Mouse (Mus musculus) frontal cortex, postnatal 36 days (tissue): ENCODE data around the gene Gm3278.
"Not testable (repeated sequence)": the region's sequence is repeated elsewhere in the genome, so short reads cannot be mapped to it uniquely, and the experiment has no call there.

ENCODE experiments used
- DNase-seq, 2 experiments: peaks; one replicate each; pipeline ENCODE4 v3.0.0; 2022; ENCODE audit warnings: low spot score in 2 of 2

The Gm3278 gene

DNA sequence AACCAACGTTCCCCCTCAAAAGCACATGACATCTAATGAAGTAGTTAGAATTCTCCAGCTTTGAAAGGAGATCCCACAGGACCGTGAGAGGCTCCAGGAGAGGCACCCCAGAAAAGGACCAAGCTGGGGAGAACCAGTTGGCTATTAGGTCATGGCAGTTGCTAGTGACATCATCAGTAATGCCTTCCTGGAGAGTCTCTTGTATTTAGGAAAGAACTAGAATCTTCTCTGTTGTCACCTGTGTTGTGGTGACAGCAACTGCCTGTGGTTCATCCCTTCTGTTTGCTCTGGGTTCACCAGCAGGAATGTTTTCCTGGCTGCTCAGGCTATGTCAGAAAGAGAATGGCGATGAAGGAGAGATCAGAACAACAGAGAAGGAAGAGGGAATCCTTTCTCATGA, at the start of gene Gm3278:
Gm3278 (plus strand) TSS at position 301 of the 400 bp plus-strand sequence.
- DNase-seq, result not testable (repeated sequence)

GRCm38 (mm10) chr14:4855299-4855980, 36.8 kb upstream of the Gm3278 start, which contains the start of gene Gm3264:
Gene Gm3264 (plus strand): TSS chr14:4855576.
- DNase-seq, result not testable (repeated sequence)
